Mouse (Mus musculus) lung, adult 10 weeks (tissue): Measurements from ENCODE around the gene Olfr1375. TPM values are rescaled to one million over a fixed set of nuclear protein-coding genes. Genes with fewer than 3 reads are reported as not detected.

Experiments
- polyA plus RNA-seq: library from polyadenylated mRNA; stranded (reverse); fragments of 350-450 nt; fragmentation: Illumina TruSeq; extraction: RNeasy Lipid Tissue Mini Kit (QIAGEN cat#74804); gene quantifications from one replicate; pipeline ENCODE4 v1.2.3, GENCODE M21; 2014; ENCODE audit warnings: low read depth, low replicate concordance; ENCODE audit not compliant: insufficient read depth

Olfr1375 gene
- not detected for polyA plus RNA-seq

DNA sequence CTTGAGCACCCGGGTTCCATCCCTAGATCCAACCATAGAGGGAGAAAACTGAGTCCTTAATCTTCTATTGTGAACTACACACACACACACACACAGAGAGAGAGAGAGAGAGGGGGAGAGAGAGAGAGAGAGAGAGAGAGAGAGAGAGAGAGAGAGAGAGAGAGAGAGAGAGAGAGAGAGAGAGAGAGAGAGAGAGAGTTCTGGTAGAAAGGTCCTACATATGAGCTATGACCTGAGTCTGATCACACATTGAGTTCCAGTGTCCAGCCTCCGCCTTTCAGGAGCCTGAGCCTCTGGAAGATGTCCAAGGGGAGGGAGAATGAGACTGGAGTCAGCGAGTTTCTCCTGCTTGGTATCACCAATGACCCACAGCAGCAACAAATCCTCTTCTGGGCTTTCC lies at the start of gene Olfr1375:
TSS of gene Olfr1375 (plus strand) at position 301 of the 400 bp plus-strand sequence.

DNA sequence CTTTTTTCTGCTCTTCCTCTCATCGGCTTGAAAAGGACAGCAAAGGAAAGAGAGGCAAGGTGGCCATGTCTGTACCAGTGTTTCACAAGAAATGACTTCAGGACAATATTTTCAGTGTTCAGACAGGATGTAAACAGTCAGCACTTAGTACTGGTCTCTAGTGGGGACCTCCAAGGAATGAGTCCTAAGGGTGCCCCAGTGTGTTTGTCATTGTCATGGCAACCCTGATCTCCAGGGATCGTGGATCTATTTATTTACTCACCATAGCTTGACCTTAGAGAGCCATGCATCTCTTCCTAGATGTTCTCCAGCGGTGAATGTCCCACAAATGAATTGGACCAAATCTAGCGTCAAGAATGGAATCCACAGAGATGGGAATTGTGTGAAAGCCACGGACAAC lies 44.6 kb upstream of the Olfr1375 start, which contains the start of gene Olfr51:
TSS of gene Olfr51 (plus strand) at position 301 of the 400 bp plus-strand sequence.

DNA sequence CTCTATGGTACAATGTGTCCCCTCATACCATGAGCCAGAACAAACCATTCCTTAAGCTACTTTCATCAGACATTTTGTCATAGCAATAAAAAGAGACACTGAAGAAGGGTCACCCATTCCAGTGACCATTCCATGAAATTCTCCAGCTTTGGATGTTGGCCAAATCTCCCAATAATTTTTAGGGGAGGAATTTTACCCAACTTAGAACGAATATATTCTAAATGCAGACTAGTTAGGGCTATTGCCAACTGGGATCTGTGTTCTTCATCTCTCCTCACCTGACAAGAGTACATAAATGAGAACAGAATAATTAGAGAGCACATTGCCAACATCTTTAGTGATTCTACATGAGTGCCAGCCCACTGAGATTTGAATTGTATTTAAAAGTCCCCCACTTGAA lies 34.0 kb upstream of the Olfr1375 start, which contains the start of gene Olfr54:
TSS of gene Olfr54 (plus strand) at position 301 of the 400 bp plus-strand sequence.

DNA sequence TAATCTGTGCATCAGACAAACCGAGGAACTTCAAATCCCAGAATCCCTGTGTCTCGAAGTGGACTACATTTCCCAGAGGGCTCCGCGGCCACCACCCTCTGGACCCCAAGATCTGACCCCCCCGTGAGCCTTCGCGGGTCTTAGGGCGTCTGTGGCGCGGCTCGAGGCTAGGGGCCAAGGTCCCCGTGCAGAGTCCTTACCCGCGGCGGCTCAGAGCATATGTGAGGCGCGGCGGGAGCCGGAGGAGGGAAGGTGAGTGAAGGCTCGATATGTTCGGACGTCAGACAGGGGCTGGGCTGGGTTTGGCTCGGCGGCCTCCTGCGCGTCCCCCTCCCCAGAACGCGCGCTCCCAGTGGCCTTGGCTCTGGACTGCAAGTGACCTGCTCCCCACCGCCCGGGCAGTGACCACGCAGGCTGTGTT lies 11.3 kb downstream of the Olfr1375 start, which contains the start of gene Zfp354a:
TSS of gene Zfp354a (plus strand) at position 107 of the 421 bp plus-strand sequence.

Other genes with a start within 250 kb of the Olfr1375 start
- gene Zfp354c, start 220.4 kb upstream of the Olfr1375 start, polyA plus RNA-seq, result 2.8 TPM
- gene Zfp879, start 206.6 kb upstream of the Olfr1375 start, polyA plus RNA-seq, result 0.43 TPM
- 0.07 TPM for gene Grm6, start 197.4 kb upstream of the Olfr1375 start, polyA plus RNA-seq
- gene Zfp454, start 160.5 kb upstream of the Olfr1375 start, polyA plus RNA-seq, result 0.97 TPM
- gene Zfp2, start 131.9 kb upstream of the Olfr1375 start, polyA plus RNA-seq, result 3.4 TPM
- gene Zfp354b, start 116.5 kb upstream of the Olfr1375 start, polyA plus RNA-seq, result 1.2 TPM
- not detected for gene 4933414I15Rik, start 104.3 kb upstream of the Olfr1375 start, polyA plus RNA-seq
- not detected for gene Prop1, start 94.3 kb upstream of the Olfr1375 start, polyA plus RNA-seq
- not detected for gene Olfr1378, start 81.6 kb upstream of the Olfr1375 start, polyA plus RNA-seq
- not detected for gene Olfr1377, start 66.1 kb upstream of the Olfr1375 start, polyA plus RNA-seq
- not detected for gene Olfr51, start 44.5 kb upstream of the Olfr1375 start, polyA plus RNA-seq
- not detected for gene Olfr54, start 33.9 kb upstream of the Olfr1375 start, polyA plus RNA-seq
- 2.3 TPM for gene Zfp354a, start 11.1 kb downstream of the Olfr1375 start, polyA plus RNA-seq
- gene Gm12569, start 172.4 kb downstream of the Olfr1375 start, polyA plus RNA-seq, result not detected
- gene Clk4, start 213.6 kb downstream of the Olfr1375 start, polyA plus RNA-seq, result 49.4 TPM
- gene BC049762, start 214.9 kb downstream of the Olfr1375 start, polyA plus RNA-seq, result 0.59 TPM
- 16.3 TPM for gene Col23a1, start 241.8 kb downstream of the Olfr1375 start, polyA plus RNA-seq